Mouse (Mus musculus): ENCODE data around the gene Cts6. TPM values are rescaled to one million over a fixed set of nuclear protein-coding genes. Genes with fewer than 3 reads are reported as not detected.
"Not testable (repeated sequence)": the region's sequence is repeated elsewhere in the genome, so short reads cannot be mapped to it uniquely, and the experiment has no call there.

The Cts6 gene
- polyA plus RNA-seq (2014; fragmentation: Nextera tagmentation; extraction: Ambion mirVana): not detected in 2 replicates

DNA sequence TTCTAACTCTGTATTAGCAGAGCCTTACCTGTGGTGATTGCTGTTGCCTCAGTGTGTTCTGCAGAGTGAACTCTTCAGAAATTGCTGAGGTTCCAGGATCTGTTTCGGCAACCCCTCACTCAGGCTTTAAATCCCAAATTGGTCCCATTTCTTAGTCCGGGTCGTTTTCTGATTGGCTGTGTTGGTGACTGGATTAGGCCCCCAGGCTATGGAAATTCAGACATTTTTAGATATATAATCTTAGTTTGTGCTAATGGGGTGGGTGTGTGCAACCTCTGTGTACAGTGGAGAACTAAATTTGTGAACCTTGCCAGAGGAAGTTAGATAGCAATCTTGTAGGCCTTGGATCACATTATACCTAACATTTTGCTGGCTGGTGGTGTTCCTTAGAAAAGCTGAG is at the start of gene Cts6:
Cts6 (minus strand) TSS at position 101 of the 400 bp plus-strand sequence.
- ATAC-seq (ENCODE audit: insufficient number of reproducible peaks, insufficient read depth, low FRiP score, low read depth): no peak
- 88% methylated on average over 3 of the region's 3 CpGs for WGBS
- Histone ChIP-seq H3K4me1 (ENCODE audit: control insufficient read depth, insufficient read depth, low read length) (no peaks in the 10 kb centered on the region), H3K27me3 (ENCODE audit: control insufficient read depth, insufficient read depth, low read length) (no peaks in the 10 kb centered on the region), H3K4me2 (replicated peaks; ENCODE audit: low read depth, low read length) (no peak within 1 kb of the TSS), H3K36me3 (ENCODE audit: control insufficient read depth, insufficient read depth, low read length) (no peaks in the 10 kb centered on the region), H3K27ac (ENCODE audit: low read length) (no peak within 1 kb of the TSS), H3K9me3 (ENCODE audit: control insufficient read depth, low read depth, low read length) (no peaks in the 10 kb centered on the region; the same call in 1 of the 2 replicates), H3K4me3 (ENCODE audit: low read depth, low read length) (no peak within 1 kb of the TSS), H3K9ac (replicated peaks; ENCODE audit: low read depth, low read length) (no peak within 1 kb of the TSS)

DNA sequence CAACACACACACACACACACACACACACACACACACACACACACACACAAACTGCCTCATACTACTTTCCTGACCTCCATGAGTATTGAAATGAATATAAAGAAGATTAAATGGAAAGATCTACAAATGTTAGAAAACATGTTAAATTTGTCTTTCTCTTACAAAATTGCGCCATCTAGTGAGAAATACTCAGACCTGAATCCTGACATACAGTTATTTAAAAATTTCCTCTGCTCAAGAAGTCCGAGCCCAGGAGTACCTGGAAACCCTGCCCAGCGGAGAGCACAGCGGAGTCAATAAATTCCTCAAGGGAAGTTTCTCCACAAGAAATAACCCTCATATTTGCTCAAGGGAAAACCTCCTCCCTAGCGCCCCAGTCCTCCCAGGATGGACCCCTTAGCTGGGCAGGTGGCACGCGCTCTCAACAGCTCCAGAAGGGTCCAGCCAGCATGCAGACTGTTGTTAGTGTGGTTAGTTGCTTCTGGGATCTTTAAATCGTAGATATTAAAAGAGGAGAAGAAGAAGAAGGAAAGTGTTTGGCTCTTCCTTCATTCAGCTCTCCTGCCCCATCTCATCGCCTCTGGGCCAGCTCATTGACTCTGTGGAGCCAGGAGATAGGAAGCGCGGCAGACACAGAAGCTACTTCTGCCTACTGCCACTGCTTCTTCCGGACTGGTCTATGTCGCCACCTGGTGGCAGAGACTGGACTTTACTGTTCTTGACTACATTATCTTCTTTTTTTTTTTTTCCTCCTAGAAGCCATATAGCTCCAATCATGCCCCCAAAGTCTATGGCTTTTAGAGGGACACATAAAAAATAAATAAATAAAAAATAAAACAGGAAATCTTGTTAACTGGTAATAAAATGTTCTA is 38.1 kb upstream of the Cts6 start:
- Histone ChIP-seq H3K36me3 (ENCODE audit: control insufficient read depth, insufficient read depth, low read length) (no peaks in the 10 kb centered on the region), H3K9ac (replicated peaks; ENCODE audit: low read depth, low read length) (no peak overlapping the region), H3K4me3 (ENCODE audit: low read depth, low read length) (no peak overlapping the region), H3K4me2 (replicated peaks; ENCODE audit: low read depth, low read length) (no peak overlapping the region), H3K4me1 (ENCODE audit: control insufficient read depth, insufficient read depth, low read length) (no peaks in the 10 kb centered on the region), H3K27ac (ENCODE audit: low read length) (no peak overlapping the region), H3K9me3 (ENCODE audit: control insufficient read depth, low read depth, low read length) (no peaks in the 10 kb centered on the region), H3K27me3 (ENCODE audit: control insufficient read depth, insufficient read depth, low read length) (no peaks in the 10 kb centered on the region)
- no peak for ATAC-seq (ENCODE audit: insufficient number of reproducible peaks, insufficient read depth, low FRiP score, low read depth)
- 59% methylated on average over 13 of the region's 13 CpGs for WGBS

DNA sequence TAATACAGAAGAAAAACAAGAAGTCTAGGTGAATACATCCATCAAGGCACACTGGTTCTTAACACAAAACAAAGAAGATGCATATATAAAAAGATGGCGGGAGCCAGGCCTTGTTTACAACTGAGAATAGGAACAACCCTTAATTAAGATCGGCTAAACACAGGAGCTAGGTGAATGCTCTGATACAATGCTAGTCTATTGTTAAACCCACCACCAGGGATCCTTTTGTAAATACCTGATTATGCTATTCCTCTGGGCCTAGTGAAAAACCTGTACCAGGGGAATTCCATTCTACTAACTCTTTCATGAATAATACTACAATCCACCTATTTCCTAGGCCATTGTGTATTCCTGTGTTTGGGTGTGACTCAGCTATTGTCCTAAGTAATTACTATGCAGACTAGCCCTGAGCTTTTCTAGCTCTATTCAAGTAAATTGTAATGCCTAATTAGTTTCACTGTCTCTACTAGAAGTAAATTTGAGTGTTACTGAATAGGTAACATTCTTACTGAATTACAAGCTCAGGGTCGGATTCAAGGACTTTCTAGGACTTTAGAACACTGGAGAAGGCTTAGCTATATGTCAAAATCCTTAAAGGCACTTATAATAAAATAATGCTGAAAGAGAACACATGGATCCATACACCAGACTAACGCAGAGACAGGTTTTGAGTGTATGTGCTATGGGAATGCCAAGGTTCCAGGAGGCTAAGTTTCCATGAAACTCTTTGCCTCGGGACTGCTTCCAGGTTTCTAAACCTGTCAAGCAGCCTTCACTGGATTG is 17.9 kb downstream of the Cts6 start:
- H3K36me3 ChIP-seq (ENCODE audit: control insufficient read depth, insufficient read depth, low read length); H3K9ac ChIP-seq (replicated peaks; ENCODE audit: low read depth, low read length); H3K27ac ChIP-seq (ENCODE audit: low read length); H3K4me3 ChIP-seq (ENCODE audit: low read depth, low read length); H3K27me3 ChIP-seq (ENCODE audit: control insufficient read depth, insufficient read depth, low read length); H3K4me1 ChIP-seq (ENCODE audit: control insufficient read depth, insufficient read depth, low read length); H3K4me2 ChIP-seq (replicated peaks; ENCODE audit: low read depth, low read length); ATAC-seq (ENCODE audit: insufficient number of reproducible peaks, insufficient read depth, low FRiP score, low read depth); H3K9me3 ChIP-seq (ENCODE audit: control insufficient read depth, low read depth, low read length): not testable (repeated sequence)
- WGBS: 75% methylated on average over 5 of the region's 5 CpGs

DNA sequence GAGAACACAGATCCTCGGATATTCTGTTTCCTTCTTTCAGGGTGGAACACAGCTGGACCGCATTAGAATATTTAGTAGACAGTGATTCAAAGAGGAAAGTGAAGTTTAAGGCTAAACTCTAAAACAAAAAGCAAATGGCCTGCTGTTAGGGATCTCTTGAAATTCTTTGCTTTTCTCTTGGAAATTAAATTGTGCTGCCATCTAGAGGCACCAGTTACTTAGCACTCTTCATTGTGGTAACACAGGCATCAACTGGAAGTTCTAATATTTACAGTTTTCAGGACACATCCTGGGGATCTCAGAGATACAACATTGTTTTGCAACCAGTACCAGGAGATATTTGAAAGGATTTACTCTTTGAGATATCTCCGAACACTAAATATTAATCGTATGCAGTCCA is 38.6 kb downstream of the Cts6 start:
- H3K27me3 ChIP-seq (ENCODE audit: control insufficient read depth, insufficient read depth, low read length): no peaks in the 10 kb centered on the region
- H3K9me3 ChIP-seq (ENCODE audit: control insufficient read depth, low read depth, low read length): no peaks in the 10 kb centered on the region; the same call in 1 of the 2 replicates
- ATAC-seq (ENCODE audit: insufficient number of reproducible peaks, insufficient read depth, low FRiP score, low read depth): no peak
- no peak overlapping the region for H3K4me3 ChIP-seq (ENCODE audit: low read depth, low read length)
- H3K36me3 ChIP-seq (ENCODE audit: control insufficient read depth, insufficient read depth, low read length): no peaks in the 10 kb centered on the region
- H3K27ac ChIP-seq (ENCODE audit: low read length): no peak overlapping the region
- WGBS: 79% methylated on average over 4 of the region's 4 CpGs
- H3K4me2 ChIP-seq (replicated peaks; ENCODE audit: low read depth, low read length): no peak overlapping the region
- no peaks in the 10 kb centered on the region for H3K4me1 ChIP-seq (ENCODE audit: control insufficient read depth, insufficient read depth, low read length)
- no peak overlapping the region for H3K9ac ChIP-seq (replicated peaks; ENCODE audit: low read depth, low read length)

DNA sequence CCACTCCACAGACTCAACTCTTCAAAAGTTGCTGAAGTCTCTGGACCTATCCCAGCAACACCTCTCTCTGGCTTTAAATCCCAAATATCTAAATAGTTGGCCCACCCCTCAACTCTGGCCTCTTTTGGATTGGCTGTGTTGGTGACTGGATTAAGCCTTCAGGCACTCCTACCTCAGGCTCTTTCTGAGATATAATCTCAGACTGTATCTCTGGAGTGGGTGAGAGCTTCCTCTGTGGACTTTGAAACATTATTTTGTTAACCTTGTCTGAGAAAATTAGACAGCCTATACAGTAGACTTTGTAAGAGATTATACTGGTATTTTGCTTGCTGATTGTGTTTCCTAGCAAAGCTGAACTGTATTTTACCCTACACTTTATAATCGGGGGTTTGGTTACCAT is 39.1 kb downstream of the Cts6 start, which contains the start of gene Ctsr:
Ctsr (minus strand) TSS at position 101 of the 400 bp plus-strand sequence.
- H3K27ac ChIP-seq (ENCODE audit: low read length): no peak within 1 kb of the TSS
- no peak within 1 kb of the TSS for H3K4me3 ChIP-seq (ENCODE audit: low read depth, low read length)
- no peaks in the 10 kb centered on the region for H3K4me1 ChIP-seq (ENCODE audit: control insufficient read depth, insufficient read depth, low read length)
- ATAC-seq (ENCODE audit: insufficient number of reproducible peaks, insufficient read depth, low FRiP score, low read depth): no peak
- H3K4me2 ChIP-seq (replicated peaks; ENCODE audit: low read depth, low read length): no peak within 1 kb of the TSS
- no peak within 1 kb of the TSS for H3K9ac ChIP-seq (replicated peaks; ENCODE audit: low read depth, low read length)
- H3K9me3 ChIP-seq (ENCODE audit: control insufficient read depth, low read depth, low read length): no peaks in the 10 kb centered on the region; the same call in 1 of the 2 replicates
- whole genome bisulfite sequencing: 77% methylated on average over 1 of the region's 1 CpGs
- H3K27me3 ChIP-seq (ENCODE audit: control insufficient read depth, insufficient read depth, low read length): no peaks in the 10 kb centered on the region
- H3K36me3 ChIP-seq (ENCODE audit: control insufficient read depth, insufficient read depth, low read length): no peaks in the 10 kb centered on the region

Other genes with a start within 250 kb of the Cts6 start
- not detected in 2 replicates for gene Ctsj, start 197.5 kb downstream of the Cts6 start, polyA plus RNA-seq (2014; fragmentation: Nextera tagmentation; extraction: Ambion mirVana)
- not detected in 2 replicates for gene Ctsq, start 162.8 kb downstream of the Cts6 start, polyA plus RNA-seq (2014; fragmentation: Nextera tagmentation; extraction: Ambion mirVana)
- not detected in 2 replicates for gene Ctsr, start 39.2 kb downstream of the Cts6 start, polyA plus RNA-seq (2014; fragmentation: Nextera tagmentation; extraction: Ambion mirVana)
- gene Cts8, start 51.9 kb upstream of the Cts6 start, polyA plus RNA-seq (2014; fragmentation: Nextera tagmentation; extraction: Ambion mirVana): not detected in 2 replicates
- gene Gm49398, start 85.4 kb upstream of the Cts6 start, polyA plus RNA-seq (2014; fragmentation: Nextera tagmentation; extraction: Ambion mirVana): not detected in 2 replicates
- gene Cts7, start 154.8 kb upstream of the Cts6 start, polyA plus RNA-seq (2014; fragmentation: Nextera tagmentation; extraction: Ambion mirVana): not detected in 2 replicates